Mouse (Mus musculus) fibroblast of lung, adult 2 months (primary cell): ENCODE data around the gene Cdk14.

Source experiments
- DNase-seq: peaks from one replicate; pipeline ENCODE4 v3.0.0-alpha.2; 2011; ENCODE audit warnings: low read depth

Cdk14 gene

DNA sequence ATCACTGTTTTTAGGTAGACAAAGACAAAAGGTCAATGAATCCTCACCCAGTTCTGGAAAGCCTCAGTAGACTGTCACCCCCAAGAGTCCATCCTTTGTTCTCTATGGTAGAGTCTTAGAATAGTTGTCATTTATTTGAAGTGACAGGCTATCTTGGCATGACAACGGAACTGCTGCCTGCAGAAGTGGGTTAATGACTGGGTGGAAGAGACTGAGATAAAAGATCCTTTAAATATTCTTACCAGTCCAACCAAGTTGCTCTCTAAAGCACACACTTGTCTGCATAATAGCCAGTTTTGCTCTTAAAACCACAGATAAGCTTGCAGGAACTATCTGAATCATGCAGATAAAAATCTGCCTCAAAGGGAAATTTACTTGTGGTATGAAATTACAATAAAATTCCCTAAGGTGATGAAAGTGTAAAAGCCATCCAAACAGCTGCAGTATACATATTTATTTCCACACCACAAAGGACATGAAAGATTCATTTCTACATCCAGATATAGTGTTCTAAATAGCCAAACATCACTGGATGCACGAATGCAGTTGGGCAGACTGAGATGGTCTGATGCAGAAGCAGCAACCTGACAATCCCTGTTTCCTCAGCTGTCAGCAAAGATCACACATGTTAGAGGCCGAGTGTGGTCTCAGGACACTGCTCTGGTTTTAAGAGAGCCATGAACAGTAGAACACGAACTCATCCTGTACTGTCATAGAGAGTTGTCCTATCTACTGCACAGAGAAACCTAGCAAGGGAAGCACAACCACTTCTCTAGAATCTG is 363.8 kb downstream of the Cdk14 start:
- no peak for DNase-seq

DNA sequence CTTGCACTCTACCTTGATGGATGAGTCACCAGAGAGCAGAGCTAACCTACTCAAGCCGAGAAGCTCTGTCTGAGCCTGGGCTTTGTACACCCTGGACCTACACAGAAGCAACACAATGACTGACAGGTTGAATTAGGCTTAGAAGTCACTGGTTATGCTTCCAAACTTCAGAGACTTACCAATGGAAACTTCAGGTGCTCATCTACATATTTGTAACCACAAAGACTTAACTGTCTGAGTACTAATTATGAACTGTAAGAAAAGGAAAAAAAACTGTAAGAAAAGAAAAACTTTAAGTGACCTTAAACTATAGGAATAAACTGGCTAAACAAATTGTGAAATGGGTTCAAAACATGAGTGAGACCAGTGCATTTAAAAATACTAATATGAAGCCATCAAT is 364.6 kb downstream of the Cdk14 start:
- DNase-seq = no peak

DNA sequence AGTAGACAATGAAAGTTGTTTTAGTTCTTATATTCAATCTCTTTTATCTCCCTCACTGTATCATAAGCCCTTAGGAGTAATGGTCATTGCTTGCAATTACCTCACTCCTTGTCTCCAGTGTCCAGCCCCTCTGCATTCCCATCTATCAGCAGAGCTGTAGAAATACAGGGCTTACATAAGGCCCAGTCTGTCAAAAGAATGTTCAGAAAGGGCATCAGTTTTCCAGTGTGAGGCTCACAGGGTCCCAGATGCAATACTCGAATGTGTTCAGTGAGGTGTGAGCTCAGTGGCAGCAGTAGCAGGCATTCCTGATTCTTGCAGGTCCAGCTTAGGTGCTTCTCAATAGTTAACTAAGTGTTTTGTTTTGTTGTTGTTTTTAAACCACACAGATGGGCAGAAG is 365.8 kb downstream of the Cdk14 start:
- no peak for DNase-seq

DNA sequence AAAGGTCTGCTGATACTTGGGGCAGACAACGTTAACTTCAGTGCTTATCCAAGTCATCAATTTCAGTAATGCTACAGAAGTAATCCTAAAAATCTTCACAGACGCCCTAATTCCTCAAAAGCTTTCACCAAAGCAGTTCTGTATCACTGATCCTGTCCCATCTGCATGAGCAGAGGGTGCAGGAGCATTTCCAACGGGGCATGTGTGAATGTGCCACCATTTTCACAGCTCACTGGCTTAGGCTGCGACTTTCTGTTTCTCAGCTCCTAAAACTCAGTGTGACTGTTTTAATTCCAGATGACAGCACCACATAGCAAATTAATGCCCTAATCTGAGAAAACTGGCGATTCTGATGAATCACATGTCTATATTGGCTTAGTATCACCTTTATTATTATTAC is 375.8 kb downstream of the Cdk14 start:
- DNase-seq = no peak

DNA sequence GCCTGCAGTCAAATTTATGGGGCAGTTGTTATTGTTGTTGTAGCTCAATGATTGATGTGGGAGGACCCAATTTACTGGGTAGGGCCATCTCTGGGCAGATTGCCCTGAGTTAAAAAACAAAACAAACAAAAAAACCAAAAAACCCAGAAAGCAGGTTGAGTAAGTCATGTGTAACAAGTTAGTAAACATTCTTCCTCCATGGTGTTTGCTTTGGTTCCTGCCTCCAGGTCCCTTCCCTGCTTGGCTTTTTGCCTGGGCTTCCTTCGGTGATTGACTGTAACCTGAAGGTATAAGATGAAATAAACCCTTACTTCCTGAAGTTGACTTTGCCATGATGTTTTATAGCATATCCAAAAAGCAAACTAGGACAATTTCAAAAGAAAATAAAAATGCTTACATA is 377.4 kb downstream of the Cdk14 start:
- no peak for DNase-seq

DNA sequence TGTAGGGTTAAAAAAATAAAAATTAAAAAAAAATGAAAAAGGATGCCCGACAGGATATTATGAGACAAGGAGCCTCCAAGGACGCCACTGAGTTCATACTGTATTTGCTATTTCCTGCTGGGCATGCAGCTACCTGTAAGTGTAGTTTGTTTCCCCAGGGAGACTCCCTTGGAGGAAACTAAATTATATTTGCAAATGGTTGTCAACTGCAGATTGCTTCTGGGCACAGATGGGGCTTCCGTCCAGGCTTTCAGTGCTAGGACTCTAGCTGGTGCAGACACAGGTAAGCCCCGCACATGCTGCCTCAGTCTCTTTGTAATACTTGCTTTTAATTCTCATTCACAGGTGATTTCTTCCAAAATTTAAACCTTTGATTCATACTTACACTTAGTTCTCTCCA is 378.6 kb downstream of the Cdk14 start:
- no peak for DNase-seq

DNA sequence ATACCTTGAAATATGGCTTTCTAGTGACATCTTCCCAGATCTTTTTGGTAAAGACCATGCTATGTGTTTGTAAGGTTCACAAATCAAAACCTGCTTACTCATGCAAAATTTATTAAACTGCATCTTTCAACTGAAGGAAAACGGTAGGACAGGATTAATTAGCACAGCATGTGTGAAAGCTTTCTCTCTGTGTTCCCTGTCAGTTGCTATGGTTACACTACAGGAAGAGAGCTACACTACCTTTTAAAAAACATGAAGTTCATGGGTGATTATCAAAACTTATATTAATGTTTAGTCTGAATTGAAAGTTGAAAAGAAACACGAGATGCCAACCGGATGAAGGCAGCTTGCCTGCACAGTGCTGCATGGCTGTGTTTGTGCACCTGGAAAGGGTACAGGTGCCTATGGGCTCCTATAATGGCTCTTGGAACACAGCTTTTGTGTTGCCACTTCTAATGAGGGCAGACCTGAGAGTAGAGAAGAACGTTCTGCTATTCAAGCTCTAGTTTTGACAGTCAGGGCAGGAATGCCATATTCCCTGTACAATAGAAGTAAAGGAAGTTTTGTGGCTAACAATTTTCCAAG is 380.3 kb downstream of the Cdk14 start:
- no peak for DNase-seq

DNA sequence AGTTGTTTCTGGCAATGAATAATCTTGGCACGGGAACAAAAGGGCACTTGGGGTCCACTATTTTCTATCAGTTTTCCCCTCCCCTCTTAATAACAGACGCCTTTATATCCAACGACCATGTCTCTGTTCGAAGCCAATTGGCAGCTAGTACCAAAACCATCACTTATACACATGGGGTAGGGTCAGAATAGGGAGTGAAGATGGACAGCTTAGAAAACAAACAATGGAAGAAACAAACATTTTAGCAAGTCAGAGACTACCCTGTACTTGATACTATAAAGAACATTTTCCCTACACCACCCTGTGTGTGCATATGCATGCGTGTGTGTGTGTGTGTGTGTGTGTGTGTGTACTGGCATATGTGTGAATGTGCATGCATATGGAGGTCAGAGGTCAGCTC is 386.7 kb downstream of the Cdk14 start:
- DNase-seq = no peak

DNA sequence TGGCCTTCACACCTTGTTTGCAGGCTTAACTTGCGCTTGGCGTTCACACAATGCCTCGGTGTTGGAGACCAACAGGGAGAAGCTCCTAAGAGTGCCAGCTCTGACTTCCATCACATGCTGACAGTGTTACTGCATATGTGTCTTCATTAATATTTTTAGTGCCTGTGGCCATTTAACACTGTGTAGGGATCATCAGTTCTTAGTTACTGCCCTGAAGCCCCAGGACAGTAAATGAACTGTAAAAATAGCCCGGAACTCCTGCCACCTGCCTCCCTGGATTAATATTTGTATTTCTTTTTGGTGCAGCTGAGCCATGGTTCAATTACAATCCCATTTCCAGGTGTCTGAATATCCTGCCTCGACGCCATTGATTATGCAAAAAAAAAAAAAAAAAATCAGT is 387.3 kb downstream of the Cdk14 start:
- DNase-seq = no peak

DNA sequence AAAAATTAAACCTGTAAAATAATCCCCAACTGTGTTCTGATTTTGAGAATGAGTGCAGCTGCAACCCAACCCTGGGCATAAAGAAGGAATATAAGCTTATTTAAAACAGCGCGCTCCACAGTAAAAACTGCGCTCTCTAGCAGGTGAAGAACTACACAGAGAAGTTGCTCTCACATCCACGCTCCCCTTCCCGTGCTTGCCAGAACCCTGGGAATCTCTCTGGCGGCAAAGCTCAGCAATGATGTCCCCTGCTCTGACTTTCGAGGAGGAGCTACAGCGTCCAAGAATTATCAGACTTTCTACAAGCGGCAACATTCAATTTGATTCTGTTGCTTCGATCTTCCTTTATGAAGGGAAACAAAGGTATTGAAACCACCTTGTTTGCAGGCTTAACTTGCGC is 387.7 kb downstream of the Cdk14 start:
- DNase-seq = no peak

DNA sequence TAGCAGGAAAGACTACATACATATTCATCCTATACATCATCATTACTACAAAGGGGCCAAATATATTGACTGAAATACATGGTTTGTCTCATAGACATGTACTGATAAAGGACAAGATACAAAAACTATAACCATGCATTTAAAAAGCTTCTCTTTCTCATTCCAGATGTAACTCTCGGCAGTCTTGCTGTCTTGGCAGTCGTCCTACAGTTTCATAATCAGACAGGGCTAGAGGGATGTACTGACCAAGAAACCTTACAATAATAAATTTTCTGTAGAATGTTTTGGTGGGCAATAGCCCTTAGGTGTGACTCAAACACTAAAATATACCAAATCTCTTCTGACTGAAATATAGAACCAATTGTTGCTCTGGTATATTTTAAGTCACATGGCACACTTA is 389.7 kb downstream of the Cdk14 start:
- DNase-seq = no peak

DNA sequence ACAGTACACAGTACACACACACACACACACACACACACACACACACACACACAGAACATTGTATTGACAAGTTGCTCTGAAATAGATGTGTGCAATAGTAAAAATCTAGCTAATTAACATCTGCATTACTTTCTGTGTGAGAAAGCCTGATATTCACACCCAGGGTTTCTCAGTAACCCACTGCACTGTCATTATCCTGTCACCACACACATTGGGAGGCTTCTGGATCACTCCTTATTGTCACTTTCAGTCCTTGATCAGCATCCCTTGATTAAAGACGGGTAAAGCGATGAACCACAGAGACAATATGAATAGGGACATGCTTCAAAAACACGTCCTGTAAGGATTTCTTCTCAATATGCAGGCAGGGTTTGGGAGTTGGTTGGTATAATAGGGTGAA is 401.2 kb downstream of the Cdk14 start:
- DNase-seq = no peak

DNA sequence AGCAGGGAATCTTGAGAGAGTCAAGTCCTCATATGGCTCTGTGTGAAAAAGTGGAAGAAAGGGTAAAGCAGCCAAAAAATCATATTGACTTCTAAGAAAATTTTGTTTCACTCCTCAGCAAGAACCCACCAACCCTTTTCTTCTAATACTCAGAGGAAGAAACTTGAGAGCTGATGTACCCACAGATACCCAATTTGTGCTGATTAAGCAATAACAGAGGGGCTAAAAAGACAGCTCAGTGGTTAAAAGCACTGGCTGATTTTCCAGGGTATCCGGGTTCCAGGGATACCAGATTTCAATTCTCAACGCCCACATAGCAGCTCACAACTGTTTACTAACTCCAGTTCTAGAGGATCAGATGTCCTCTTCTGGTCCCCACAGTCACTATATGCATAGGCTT is 401.9 kb downstream of the Cdk14 start:
- no peak for DNase-seq

DNA sequence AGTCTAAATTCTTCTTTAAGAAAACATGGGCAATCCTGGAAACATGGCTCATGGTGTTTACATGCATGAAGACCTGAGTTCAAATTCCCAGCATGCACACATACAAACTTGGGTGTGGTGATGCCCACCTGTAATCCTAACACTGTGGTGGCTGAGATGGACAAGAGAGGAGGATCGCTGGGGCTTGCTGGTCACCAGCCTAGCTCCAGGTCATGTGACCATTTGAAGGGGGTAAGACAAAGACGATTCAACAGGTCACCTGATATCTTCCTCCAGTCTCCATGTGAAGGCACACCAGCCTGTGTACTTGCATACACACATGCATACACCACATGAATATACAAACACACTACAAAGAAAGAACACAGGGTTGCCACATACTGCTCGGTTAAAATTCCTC is 406.3 kb downstream of the Cdk14 start:
- DNase-seq = no peak

DNA sequence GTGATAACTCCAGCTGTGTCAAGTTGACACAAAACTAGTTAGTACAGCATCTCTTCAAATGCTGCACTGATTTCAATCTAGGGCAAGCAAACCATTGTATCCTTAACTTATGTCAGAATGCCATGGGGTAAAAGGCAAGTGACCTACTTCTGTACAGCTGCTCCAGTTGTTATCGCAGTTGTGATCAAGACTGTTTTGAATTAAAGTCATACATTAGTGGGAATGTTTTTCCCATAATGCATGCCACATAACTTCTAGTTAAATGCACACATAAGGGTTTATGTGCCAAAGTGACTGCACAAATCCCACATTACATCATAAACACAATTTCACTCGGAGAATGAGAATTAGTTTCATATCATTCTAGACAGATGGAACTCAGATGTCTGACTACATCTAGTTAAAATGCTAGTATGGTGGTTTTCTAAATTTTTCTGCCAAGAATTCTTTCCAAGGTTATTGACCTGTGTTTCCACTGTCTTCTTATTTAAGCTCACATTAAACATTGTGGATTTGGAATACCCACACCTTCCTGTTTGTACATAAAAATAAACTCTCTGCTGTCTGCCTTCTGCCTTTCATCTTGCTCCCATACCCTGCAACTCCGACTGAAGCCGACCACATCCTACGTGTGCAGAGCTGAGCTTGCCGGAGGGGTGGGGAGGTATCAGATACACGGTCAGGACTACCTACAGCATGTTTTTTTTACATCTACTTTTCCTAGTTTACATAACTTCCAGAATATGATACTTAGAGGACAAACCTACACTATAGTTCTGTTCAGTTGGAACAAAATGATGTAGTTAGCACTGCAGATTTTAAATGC is 407.4 kb downstream of the Cdk14 start:
- no peak for DNase-seq

DNA sequence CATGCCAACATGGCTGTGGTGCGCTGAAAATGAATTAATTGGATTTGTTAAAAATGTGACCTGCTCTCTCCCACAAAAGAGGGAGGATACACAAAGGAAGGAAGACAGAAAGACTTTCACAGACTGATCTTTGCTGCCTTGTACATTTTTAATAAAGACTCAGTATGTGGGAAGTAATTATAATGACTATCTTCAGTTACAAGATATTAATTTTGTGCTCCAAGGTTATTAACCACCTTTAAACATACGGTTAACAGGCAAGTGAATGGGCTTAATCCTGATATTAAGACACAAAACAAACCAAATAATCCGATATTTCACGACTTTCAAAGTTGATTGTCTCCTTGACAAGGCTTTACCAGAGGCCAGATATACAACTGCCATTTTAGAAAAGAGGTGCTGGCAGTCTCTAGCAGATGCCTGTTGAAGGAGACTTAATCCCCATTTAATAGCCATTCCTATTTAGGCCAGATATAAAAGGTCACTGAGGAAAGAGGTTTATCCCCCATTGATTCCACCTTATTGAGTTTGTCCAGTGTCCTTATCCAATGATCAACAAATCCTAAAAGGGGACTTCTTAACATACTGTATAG is 411.9 kb downstream of the Cdk14 start:
- no peak for DNase-seq

DNA sequence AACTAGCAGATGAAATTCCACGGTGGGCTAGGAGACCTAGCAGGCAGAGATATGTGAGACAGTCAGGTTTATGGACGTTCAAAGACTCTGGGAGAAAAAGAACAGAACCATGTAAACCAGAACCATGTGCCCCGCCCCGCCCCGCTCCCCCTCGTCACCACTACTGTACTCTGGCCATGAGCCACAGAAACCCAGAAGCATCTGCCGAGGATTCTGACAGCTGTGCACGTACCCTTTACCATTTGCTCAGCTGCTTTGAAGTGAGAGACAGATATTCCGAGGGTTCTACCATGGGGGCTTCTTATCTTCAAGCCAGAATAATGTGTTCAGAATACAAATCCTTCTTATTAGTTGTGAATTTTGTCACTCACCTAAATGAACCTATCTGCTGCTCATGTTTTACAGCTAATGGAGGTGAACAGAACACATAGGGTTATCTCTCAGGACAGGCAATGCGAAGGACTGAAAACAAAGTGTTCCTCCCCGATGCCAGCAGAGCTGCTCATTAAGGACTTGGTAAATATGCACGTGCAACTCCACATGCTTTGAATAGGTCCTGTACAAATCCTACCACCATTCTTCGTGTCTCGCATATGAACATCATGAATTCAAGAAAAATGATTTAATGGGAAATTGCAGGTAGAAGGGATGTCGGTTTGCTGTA is 412.5 kb downstream of the Cdk14 start:
- no peak for DNase-seq

DNA sequence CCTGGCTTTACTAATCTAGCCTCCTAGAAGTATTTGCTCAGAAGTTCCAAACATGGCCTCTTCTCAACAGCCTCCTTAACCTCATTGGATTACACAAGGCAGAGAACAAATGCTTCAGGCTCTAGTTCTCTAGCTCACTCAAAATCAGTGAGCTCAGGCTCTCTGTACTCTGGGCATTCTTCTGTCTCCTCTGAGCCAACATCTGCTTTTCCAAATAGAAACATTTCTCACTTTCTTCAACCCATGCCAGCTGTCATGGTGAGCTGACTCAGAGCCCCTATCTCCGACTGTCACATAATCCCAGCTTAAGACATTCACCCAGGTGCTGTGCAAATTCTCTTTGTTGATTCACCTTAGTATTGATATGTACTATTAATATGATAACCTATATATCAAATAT is 414.5 kb downstream of the Cdk14 start:
- no peak for DNase-seq

DNA sequence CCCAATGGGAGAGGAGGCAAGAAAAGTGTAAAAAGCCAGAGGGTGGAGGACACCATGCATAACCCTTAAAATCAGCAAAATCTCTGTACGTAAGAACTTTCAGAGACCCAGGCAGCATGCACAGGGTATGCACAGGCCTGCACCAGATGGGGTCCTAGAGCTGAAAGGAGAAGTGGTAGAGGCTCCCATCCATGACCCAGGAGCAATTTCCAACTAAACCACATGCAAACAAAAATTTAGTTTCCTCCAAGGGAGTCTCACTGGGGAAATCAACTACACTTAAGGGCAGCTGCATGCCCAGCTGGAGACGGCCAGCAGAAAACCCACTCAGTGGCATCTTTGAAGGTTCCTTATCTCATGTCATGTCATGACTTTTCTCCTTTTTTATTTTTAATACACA is 415.4 kb downstream of the Cdk14 start:
- no peak for DNase-seq

DNA sequence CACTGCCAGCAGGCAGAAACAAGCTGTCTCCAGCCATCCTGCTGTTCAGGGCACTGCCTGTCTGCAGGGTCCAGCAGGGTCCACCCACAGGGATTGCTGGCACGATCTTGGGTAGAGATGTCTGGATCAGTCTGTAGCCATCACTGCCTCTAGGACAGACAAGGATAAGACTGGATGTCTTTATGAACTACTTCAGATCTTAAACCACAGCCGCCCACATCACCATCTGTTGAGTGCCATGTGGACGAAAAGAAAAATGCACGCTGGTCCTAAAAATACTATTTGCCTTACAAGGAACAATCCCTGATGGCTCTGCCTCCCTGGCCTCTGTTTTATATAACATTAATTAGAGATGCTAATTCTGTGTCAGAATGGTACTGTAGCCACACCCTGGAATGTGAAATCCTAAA is 426.9 kb downstream of the Cdk14 start:
- DNase-seq = no peak

DNA sequence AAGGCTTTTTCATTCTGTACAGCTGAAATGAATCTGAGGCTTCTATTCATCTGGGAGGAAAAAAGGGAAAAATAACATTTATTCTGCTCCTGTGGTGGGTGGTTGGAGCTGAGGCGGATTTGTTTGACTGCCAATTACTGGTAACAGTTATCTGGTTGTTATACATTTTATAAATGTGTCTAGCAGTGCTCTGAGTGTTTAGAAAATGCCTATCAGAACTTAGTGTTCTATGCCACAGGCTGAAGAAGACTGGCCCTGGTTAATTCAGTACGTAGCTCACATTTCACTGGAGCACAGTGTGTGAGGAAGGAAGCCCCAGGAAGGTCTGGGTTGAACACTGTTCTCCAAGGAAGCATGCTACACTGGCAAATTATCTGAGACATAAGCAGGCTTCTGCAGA is 429.1 kb downstream of the Cdk14 start:
- DNase-seq = no peak

DNA sequence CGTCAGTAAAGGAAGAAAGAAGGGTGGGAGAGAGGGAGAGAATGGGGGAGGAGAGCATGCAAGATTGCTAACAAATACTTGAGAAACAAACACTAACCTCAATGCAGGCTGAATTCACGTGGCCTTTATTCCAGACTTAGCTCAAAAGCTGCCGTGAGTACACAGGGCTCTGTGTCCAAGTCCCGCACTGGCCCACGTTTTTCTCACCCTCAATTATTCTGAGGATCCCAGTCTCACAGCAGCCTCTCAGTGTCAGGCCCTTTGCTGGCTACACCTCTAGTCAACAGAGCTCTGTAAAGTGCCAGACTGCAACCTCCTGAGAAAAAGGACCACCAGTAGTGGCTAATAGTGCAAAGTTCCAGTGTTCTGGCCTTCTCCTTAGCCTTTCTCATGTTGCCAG is 429.9 kb downstream of the Cdk14 start:
- DNase-seq = no peak
